Mouse (Mus musculus): ENCODE data around the gene Mrps5.
A peak's percentile ranks its signal among the peaks of the same experiment; 100 is the strongest.
"Not testable (repeated sequence)": the region's sequence is repeated elsewhere in the genome, so short reads cannot be mapped to it uniquely, and the experiment has no call there.

The Mrps5 gene

DNA sequence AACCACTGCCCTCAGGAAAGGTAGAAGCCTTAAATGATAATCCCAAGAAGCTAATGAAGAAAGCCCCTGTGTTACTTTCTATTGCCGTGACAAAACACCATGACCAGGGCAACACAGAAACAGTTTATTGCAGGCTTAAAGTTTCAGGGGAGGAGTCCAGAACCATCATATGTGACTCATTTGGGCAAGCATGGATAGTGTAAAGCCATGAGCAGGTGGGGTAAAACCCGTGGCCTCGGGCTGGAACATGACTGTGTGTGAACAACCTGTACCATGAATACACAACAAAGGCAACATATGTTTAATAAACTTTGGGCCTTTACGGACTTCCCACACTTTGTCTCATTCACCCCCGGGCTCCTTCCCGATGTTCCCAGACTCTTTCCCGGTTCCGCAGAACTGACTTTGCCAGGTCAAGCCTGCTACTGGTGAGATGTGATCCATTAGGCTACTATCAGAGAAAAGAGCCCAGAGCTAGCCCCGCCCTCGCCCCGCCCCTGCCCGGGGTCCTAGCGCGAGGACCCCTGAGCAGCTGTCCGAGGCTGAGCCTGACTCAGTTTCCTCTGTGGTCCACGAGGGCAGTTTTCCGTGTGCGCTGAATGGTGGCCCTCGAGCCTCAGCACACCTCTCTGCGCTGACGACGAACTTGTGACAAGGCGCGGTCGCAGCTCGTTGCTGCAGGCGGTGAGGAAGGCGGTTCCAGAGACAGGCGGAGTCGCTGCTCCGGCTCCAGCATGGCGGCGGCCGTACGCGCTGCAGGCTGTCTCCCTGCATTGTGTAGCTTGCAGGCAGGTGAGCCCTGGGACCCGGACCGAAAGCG lies at the start of gene Mrps5, which contains the start of gene Zfp661:
Gene Mrps5 (plus strand): TSS at position 529 of the 820 bp plus-strand sequence.
Gene Zfp661 (minus strand): TSS at position 401 of the 820 bp plus-strand sequence.
- peak; percentile 78 for DNase-seq (ENCODE audit: low read depth, low spot score)

DNA sequence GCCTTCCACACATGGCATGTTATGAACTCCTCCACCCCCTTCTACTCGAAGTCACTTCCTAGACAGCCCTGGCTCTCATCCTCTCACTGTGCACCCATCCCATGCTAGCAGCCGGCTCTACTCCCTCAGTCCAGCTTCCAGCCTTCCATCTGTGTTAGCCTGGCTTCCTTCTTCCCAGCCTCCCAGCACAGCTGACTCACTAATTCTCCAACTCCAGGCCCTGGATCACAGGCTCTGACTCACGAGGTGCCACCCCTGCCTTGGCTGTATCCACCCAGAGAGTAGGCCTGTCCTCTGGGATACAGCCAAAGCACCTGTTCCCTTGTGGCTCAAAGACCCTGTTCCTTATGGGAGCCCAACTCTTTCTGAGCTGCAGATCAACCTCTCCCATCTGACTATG lies 49.5 kb upstream of the Mrps5 start:
- no peak for DNase-seq (ENCODE audit: low read depth, low spot score)

DNA sequence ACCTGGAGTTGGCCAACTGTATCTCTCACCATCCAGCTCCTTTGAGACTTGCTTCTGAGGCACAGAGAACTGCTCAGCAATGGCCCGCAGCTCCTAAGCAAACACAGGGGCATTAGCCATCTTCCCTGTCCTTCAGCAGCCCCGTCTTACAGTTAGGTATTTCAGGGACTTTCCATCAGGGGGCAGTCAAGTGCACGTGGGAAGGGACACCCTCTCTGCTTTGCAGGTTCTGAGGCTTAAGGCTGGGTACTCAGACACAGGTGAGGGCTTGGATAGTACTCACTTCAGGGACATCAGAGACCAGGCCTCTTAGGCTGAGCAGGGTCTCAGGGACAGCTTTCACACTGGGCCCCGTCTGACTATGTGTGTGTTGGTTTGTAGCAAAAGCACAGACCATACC lies 47.5 kb upstream of the Mrps5 start:
- DNase-seq (ENCODE audit: low read depth, low spot score) = peak; percentile 24

DNA sequence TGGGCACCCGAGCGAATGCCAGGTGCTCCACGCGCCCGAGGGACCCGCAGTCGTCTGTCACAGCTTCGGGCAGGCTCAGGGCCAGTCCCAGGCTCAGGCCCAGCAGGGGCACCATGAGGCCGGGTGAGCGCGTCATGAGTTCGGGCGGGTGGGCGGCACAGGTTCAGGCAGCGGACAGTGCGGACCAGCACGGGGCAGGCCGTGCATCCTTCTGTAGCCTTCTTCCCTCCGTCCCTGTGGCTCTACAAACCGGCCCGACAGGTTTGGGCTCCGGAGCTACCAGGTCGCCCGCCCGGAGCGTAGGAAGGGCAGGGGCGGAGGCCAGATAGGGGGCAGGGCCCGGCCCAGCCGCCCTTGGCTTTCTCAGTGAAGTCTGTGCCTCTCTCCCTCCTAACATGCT lies 45.8 kb upstream of the Mrps5 start, which contains the start of gene Prom2:
Gene Prom2 (minus strand): TSS at position 283 of the 400 bp plus-strand sequence.
- DNase-seq (ENCODE audit: low read depth, low spot score) = no peak

DNA sequence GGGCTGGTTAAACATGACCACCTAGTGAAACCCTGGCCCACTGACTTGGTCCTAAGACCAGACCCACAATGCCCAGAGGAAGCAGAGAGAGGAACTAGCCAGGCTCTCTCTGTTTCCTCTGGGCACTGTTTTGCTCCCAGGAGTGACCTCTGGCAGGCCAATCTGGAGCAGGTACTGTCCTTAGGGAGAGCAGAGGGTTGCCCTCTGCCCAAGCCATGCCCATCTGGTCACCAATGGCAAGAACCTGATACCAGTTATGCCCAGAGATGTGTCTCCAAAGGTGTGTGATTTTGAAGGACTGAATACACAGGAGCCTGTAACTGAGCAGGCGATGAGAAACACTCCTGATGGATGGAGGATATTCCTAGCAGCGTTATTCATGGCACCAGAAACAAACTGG lies 45.3 kb upstream of the Mrps5 start:
- DNase-seq (ENCODE audit: low read depth, low spot score) = no peak

DNA sequence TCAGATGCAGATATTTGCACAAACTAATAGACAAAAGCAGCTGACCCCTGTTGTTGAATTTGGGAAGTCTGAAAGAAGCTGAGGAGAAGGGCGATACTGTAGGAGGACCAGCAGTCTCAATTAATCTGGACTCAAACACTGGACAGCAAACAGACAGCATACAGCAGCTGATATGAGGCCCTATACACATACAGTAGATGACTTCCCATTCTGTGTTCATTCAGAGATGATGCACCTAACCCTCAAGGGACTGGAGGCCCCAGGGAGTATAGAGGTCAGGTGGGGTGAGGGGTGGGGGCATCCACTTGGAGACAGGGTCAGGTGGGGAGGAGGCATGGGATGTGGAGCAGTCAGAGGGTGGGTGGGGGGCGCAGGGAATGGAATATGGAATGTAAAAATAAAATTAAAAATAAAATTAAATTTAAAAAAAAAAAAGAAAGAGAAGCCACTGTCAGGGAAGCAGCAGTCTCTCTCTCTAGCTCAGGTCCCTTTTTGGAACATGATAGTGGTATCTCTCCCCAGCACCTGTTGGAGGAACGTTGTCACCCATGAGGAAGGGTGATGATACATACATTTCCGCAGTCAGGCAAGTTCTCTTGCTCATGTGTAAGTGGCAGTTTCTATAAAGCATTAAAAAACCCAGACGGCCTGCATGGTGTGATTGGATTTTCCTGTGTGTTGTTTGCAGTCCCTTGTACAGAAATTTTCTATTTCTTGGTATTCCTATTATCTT lies 38.5 kb upstream of the Mrps5 start:
- no peak for DNase-seq (ENCODE audit: low read depth, low spot score)

DNA sequence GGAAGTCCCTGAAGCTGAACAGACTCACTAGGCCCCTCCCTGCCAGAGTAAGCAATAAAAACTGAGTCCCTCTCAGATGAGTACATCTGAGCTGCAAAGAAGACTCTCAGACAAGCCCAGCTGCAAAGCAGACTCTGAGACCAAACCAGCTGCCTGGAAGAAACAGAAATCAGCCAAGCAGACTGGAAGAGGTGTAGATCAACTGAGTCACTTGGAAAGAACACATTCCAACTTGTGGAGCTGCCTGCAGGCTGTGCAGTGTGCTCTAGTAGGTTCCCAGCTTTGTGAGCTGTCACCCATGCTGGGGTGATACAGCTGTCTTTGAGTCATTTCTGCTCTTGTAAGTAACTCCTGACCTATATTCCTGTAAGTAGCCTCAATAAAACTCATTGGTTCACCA lies 37.3 kb upstream of the Mrps5 start:
- DNase-seq (ENCODE audit: low read depth, low spot score) = no peak

DNA sequence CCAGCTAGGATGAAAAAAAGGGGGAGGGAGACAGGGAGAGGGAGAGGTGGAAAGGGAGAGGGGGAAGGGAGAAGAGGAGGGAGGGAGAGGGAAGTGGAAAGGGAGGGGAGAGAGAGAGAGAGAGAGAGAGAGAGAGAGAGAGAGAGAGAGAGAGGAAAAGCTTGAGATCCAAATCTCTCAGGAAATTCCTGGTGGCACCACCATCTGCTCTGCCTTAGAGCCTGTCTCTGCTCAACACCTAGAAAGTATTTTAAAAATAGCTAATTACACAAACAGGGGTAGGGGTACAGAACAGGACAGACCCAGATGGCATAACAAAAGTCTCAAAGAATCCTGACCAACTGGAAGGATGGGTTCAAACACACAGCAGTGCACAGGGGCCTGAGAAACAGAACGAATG lies 36.6 kb upstream of the Mrps5 start:
- no peak for DNase-seq (ENCODE audit: low read depth, low spot score)

DNA sequence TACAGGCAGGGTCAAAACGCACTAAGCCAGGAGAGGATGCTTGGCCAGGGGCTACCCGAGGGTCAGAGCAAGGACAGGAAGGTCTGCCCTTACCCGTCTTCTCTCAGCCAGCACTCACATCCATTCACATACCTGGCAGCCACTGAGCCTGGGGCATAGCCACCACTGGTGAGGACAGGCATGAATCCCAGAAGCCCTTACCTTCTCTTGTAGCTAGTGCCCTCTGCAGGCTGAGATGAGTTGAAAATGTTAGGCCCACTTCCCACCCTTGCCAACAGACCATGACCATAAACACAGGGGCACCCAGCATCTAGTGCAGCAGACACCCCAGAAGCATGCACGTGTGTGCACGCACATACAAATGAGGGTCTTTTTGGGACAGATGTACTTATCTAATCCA lies 35.9 kb upstream of the Mrps5 start:
- no peak for DNase-seq (ENCODE audit: low read depth, low spot score)

DNA sequence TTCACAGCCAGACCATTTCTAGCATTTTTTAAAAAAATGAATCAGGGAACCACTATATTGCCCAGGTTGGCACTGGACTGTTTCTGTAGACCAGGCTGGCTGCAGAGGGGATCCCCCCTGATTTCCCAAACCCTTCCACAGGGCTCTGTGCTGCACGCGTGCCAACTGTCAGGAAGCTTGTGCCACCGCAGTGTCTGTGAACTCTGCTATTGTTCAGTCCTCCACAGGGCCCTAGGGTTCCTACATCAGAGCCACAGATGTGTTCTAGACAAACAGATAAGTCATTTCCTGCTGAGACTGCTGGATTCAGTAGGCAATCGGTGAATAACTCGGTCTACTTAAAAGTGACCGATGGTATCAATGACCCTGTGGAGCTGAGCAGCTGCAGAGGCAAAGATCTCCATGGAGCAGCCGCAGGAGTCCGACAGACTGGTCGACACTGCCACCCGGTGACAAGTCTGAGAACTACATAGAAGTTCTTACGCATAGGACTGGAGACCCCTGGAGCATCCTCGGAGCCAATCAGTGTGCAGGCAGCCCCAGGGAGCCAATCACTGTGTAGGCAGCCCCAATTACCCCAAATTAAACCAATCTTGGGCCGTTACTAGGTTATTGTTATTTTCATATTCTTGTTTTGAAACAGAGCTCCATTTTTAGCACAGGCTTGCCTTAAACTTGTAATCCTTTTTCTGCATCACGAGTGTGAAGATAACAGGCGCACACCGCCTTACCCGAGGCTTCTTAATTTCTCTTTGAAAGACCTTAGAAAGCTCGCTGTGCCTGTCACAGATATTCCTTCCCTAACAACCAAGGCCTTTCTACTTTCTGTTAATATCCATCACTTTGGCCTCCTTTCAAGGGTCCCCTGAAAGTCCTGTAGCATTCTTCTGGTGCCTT lies 27.7 kb upstream of the Mrps5 start:
- DNase-seq (ENCODE audit: low read depth, low spot score) = peak; percentile 94

DNA sequence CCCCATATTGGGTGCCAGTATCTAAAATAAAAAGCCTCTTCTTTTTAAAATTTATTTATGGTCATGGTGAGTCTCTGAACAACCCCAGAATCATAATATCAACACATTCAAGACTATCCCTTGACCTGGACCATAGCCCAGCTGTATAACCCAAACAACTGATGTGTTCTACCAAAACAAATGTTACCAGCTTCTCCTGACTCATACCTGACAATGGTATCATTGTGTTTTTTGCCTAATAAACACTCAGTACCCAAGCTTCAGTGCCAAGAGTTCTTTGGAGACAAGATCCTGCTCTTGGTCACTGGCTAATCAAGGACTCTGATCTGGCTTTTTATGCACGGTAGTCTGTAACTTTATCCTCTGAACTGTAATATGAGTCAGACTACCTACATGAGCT lies 13.7 kb upstream of the Mrps5 start:
- DNase-seq (ENCODE audit: low read depth, low spot score) = no peak

DNA sequence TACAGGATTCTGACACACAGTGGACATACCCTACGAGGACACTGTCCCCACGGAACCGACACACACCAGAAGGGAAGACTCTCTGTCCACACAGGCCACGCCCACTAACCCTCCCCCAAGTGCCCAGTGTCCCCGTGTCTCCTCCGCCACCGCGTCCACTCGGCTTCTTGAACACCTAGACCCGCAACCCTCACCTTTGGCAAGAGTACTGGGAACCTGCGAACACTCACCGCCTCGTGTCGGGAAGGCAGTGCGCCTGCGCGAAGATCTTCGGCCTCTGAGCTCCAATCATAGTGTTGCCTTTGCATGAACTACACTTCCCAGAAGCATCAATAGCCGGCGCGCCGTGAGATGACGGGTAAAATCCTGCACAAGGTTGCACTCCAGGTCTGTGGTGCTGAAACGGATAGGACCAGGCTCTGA lies 2.6 kb upstream of the Mrps5 start:
- peak; percentile 95 for DNase-seq (ENCODE audit: low read depth, low spot score)

DNA sequence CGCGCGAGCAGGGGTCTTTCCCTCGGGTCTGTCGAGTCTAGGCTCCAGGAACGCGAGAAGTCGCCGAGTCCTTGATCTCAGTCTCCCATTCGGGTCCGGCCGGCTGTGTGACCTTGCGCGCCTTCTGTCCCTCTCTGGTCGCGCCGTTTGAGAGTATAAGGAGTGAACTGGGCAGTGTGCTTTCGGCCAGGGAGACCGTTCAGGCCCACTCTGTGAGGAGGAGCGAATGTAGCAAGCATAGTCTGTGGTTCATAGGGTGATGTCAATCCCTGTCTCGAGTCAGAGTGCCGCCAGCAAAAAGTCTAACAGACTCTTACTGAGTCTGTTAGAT lies 457 bp downstream of the Mrps5 start:
- DNase-seq (ENCODE audit: low read depth, low spot score) = no peak

DNA sequence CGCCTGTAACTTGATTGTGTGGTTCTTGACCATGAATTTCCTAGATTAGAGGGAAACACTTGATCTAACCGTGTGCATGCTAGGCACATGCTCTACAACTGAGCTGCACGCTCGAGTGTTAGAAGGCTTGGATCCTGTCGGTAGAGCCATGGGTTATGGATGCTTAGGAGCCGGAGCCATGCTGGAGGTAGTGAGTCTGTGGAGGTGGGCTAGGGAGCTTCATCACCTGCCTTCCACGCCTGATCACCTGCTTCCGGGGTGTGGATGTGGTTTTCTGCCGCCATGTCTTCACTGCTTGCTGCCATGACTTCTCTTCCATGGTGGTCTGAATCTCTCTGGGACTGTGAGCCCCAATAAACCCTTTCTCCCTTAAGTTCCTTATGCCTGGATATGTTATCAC lies 1.9 kb downstream of the Mrps5 start:
- no peak for DNase-seq (ENCODE audit: low read depth, low spot score)

DNA sequence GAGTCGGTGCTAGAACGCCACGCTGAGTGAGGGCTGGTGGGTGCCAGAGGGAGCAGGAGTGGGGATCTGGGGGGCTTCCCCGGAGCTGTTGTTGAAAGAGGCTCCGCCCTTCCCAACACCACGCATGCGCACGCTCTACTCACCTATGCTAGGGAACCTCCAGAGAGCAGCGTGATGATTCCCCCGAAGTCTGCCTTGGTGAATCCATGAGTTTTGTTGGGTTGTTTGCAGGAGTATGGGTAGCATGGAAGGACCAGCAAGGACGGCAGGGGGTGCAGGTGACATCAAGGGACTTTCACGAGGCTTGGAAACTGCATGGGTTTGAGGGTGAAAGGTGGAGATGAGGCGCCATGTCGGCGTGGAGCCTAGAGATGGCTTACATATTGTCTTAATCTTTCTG lies 3.2 kb downstream of the Mrps5 start:
- no peak for DNase-seq (ENCODE audit: low read depth, low spot score)

DNA sequence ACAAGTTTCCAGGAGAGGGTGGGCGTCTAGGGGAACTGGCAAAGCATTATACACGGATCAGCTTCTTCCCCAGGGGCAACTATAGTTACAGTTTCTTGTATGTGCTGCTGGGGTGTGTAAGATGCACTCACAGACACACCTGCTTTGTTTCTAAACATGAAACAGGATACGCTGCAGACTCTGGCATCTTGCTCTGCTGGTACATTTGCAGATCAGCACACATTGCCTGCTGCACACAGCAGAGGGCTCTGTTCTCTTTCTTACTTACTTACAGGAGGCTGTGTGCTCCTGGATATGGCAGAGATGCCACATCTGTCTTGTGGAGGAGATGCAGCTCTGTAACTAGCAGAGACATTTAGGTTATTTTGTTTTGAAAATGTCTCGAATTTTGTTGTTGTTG lies 3.8 kb downstream of the Mrps5 start:
- DNase-seq (ENCODE audit: low read depth, low spot score) = no peak

DNA sequence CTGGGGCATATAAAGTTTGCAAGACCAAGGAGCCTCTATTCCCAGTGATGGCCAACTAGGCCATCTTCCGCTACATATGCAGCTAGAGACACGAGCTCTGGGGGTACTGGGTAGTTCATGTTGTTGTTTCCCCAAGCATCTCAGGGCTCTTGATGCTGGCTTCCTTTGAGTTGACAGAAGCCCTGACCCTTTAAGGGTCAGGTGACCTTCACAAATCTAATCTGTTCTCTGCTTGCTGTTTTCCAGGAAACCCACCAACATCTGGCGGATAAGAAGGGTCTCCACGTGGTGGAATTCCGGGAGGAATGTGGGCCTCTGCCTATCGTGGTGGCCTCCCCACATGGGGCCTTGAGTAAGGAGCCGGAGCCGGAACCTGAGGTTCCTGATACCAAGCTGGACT lies 16.4 kb downstream of the Mrps5 start:
- DNase-seq (ENCODE audit: low read depth, low spot score) = not testable (repeated sequence)

DNA sequence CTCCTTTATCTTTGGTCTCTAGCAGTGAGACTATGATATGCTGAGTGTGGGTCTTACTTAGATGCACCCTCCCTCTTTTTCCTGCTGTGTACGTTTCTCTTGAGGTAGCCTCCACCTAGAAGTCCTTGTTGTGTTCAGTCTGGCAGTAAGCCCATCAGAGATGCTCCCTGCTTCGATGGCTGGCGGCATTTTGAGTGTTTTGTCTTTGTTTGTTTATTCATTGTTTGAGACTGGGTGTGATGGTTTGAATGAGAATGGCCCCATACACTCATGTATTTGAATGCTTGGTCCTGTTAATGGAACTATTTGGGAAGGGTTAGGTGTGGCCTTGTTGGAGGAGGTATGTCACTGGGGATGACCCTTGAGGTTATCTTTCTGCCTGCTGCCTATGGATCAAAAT lies 18.2 kb downstream of the Mrps5 start:
- no peak for DNase-seq (ENCODE audit: low read depth, low spot score)

DNA sequence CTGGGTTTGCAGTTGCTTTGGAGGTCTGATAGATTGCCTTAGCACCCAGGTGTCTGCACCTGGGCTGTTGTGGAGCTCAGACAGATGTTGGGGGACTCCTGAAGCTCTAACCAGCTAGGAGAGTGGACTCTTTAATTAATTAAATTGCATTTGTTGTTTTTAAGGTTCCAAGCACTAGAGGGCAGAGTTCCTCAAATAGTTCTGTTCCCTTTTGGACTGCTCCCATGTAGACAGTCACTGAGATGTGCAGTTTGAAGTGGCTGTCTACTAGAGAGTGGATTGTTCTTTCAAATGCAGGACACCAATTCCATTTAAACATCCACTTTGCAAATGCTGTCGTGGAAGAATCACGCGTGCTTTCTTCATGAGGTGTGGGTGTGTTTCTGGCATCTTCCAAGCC lies 21.2 kb downstream of the Mrps5 start:
- peak; percentile 58 for DNase-seq (ENCODE audit: low read depth, low spot score)

DNA sequence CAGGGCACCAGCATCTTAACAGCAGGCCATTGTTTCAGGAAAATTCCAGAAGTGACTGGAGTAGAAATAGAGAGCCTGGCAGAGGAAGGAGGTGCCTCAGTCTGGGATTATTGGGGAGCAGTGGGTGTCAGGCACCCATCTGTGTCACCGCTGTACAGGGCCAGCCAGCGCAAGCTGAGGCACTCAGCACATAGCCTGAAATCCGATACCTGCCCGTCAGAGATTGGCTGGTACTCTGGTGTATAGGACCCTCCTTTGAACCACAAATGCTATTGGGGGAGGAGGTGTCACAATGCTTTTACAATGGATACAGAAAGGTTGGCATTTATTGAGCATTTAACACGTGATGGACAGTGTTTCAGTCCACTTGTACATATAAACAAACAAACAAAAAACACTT lies 22.0 kb downstream of the Mrps5 start:
- peak; percentile 39 for DNase-seq (ENCODE audit: low read depth, low spot score)

DNA sequence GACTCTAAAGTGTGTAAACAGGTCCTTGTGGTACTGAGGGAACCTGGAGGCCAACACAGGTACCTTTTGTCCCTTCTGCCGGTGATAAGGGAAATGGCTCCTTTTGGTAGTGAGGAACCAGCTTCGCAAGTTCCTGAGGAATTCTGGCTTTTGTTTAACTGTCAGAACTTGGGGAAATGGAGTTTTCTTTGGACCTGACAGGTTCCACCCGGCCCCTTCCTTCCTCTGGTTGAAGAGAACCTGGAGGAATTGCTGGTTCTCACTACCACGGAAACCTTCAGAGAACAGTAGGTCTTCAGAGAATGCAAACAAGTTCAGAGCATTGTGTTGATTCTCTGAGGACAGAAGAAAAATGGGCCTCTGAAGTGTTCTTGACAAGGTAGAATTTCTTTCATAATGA lies 24.4 kb downstream of the Mrps5 start:
- no peak for DNase-seq (ENCODE audit: low read depth, low spot score)

DNA sequence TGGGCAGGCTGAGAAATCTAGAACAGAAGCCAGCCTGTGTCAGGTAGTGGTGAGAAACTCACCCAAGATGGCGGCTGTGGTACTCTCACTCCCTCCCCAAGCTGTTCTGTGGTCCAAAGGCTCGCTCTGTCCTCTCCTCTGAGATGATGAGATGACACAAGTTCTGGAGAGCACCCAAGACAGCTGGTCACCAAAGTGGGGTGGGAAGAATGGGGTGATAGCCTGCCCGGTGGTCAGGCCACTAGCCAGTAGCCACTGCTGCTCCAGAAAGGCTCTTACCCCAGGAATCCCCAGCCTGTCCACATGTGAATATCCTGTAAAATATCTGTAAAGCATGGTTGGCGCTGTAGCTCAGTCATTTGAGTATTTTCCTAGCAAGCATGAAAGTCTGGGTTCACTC lies 25.3 kb downstream of the Mrps5 start:
- no peak for DNase-seq (ENCODE audit: low read depth, low spot score)

Measured in mesoderm, embryonic 11.5 days (tissue).